Mouse (Mus musculus) adrenal gland, postnatal 14 days (tissue): ENCODE results near the gene Pcdh18. TPM values are rescaled to one million over a fixed set of nuclear protein-coding genes. Genes with fewer than 3 reads are reported as not detected.

Experiments
- DNase-seq: peaks from one replicate; pipeline ENCODE4 v3.0.0; 2021; ENCODE audit warnings: mixed read lengths
- long read RNA-seq, 2 experiments: library from polyadenylated mRNA; stranded (forward); transcript quantifications; one replicate each; pipeline ENCODE4 v2.0.0; 2021
- total RNA-seq: library from RNA; stranded (reverse); gene quantifications from 2 replicates; pipeline ENCODE4 v1.2.3, GENCODE M21; 2021

Pcdh18 gene
- 10.5 and 10.6 TPM in 2 replicates for total RNA-seq
- long read RNA-seq, experiment 1, full-length matches to known transcripts, result 2 of 4 reads
- long read RNA-seq, experiment 1, partial matches to known transcripts, result 0 of 4 reads
- long read RNA-seq, experiment 1, other reads (novel, unspliced or antisense), result 2 of 4 reads
- long read RNA-seq, experiment 2, partial matches to known transcripts, result 0 of 3 reads
- long read RNA-seq, experiment 2, other reads (novel, unspliced or antisense), result 2 of 3 reads

DNA sequence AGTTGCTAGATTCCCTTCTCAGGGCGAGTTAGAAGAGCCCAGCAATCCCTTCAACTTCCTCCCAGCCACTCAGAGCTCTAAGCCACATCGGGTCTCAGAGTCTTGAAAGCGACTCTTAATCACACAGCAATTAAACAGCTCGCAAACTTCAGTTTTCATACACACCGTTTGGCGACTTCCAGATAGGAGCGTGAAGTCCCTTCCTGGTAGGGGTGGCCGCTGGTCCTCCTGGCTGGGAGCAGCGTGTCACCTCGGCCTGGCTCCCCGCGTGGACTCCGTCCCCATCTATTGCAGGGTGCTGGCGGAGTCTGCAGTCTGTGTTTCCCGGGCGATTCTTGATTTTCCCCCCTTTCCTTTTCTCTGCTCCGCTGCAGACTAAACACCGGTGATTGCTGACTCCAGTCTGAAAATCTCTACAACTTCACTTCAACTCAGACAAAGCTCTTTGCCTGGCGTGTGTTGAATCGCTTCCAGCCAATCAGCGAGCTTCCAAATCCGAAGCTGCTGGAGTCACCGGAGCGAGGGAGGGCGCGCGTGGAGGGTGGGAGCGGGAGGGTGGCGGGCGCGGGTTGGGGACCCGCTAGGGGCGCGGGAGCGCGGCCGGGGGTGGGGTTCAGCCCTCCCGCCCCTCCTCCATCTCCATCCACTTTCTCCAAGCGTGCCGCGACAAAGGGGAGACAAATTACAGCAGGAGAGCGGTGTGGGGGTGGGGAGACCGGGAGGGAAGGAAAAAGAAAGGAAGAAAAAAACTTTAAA, at the start of gene Pcdh18:
Gene Pcdh18, minus strand, starts transcription at position 456 of the 756 bp plus-strand sequence.
- DNase-seq, result peak; percentile 88

DNA sequence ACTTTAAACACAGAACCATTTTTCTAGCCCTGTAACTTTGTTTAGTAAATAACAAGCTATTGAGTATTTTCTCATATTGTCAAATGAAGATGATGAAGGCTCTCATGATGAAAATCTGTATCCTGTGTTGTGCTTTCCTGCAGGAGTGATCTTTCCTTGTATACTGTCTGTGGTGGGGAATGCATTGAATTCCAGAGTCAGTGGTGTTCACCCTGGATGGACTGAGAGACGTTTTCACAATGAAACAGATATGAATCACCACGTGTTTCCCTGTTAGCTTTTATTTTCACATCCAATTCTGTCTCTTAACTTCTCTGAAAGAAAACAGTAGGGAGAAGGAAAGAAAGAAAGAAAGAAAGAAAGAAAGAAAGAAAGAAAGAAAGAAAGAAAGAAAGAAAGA, 49.7 kb upstream of the Pcdh18 start:
- no peak for DNase-seq

DNA sequence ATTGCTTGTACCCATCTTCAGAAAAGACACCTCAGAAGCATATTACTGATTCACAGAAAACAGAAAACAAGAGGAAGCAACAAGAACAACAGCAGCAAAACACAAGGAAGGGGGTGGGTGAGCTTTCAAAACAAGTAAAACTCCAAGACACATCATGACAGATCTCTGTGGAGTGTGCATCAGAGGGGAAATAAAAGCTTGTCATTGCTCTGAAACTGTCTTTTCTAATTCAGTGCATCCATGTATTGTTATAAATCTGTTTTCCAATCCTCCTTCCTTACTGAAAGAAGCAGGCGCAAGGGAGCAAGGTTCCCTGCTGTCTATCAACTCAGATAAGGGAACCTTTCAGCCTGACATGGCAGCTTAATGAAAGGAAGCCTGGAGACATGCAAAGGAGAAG, 48.4 kb upstream of the Pcdh18 start:
- DNase-seq, result no peak

DNA sequence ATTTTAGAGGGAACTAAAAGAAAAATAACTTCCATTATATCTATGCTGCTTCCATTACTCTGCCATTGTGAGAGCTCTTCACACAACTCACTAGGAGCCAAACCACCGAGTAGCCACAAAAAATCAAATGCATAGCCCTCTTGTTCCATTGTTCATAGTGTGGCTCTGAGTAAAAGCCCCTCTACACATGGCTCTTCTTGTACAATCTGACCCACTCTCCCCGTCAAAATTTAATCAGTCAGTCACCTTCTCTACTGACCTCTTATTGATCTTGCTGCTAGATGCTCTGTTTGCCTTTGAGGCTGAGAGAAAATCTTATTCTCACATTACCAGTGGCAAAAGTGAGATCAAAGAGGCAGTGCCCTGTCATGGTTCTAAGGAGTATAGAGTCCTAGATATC, 31.2 kb upstream of the Pcdh18 start:
- DNase-seq, result no peak

DNA sequence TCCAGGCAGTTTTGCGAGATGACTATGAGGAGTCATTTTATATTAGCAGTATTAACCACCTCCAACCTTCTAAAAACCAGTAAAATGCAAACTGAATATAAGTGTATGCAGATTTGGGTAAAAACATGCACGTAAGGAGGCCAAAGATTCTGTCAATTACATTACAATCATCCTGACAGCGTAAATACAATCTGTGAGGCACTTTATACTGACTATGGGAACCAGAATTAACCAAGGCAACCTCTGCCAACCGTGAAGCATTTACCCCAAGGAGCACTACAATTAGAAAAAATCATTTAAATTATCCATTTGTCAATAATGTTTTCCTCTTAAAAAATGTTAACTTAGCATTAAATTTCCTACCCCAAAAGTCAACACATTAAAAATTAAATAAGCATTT, 30.6 kb upstream of the Pcdh18 start:
- DNase-seq, result no peak

DNA sequence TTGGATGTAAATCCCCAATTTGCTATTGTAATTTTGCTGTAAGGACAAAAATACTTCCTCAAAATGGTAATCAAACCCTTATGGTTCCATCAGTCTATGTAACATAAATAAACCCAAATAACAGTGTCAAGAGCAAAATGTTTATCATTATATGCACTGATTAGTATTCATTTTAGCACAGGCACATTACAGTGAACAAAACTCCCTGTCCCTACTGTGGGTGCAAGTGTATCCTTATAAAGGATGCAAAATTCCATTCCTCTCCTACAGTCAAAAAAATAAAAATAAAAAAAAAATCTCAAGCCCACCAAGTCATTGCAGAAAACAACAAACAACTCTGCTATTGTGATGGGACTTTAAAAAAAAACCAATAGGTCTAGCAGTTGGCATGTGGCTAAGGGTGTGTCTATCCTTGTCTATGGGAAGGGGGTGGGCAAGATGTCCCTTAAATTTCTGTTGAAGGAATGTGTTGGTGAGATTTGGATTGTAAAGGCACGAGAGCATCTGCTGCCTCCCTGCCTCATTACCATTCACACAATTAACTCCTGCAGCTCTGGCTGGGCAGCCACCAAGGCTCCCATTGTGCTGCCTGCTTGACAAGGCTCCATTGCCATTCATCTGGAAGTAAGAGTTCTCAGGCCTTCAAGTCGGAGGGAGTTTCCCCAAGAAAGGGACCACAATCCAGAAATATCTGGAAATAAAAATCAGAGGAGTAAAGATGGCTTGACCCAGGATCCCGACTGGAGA, 12.0 kb upstream of the Pcdh18 start:
- DNase-seq, result no peak

DNA sequence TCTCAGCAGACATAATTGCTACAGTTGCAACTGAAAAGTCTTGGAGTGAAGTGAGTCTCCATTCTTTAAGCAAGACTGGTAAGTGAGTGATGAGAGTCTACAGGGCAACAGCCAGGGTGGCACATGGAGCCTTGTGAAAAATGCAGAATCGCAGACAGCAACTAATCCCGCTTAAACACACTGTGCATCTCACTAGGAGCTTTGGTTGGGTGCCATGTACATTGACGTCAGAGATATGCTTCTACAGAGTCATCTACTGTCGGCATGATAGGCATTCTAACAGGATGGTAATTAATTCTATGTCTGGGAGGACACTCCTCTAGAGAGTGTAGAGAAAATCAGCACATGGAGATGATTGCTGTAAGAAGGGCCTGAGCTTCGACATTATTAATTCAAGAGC, 5.6 kb upstream of the Pcdh18 start:
- no peak for DNase-seq

DNA sequence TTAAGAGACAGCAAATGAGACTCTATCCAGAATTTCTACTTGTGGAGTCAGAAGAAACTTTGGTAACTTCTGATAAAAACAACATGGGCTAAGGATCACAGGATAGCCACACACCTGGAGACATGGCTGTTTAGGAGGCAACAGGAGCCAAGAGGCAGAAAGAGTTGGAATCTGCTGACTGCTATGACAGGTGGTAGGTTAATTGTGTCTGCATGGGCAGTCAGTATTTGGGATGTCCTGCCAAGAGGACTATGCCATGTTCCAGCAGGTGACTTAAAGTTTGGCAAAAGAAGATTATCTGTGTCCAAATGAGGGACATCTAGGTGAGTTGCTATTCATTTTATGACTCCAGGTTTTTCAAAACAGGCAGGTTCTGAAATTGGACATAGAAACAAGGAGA, 4.8 kb upstream of the Pcdh18 start:
- no peak for DNase-seq

DNA sequence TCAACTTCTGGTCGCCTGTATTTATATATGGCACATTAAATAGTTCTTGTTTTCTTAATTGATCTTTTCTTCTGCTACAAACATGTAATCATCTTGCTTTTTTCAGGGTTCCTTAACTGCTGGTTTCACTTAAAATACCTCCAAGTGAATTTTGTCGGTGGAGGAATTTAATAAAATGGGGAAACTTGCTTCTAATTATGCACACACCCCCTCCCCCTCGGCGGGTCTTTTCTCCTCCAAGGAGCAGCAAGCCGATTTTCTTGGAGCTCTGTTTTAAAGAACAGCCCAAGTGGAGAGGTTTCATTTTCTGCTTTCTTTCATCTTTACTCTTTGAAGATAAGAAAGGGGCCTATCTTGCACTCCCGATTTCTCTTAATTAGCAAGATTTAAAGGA, 498 bp upstream of the Pcdh18 start:
- DNase-seq, result peak; percentile 22

DNA sequence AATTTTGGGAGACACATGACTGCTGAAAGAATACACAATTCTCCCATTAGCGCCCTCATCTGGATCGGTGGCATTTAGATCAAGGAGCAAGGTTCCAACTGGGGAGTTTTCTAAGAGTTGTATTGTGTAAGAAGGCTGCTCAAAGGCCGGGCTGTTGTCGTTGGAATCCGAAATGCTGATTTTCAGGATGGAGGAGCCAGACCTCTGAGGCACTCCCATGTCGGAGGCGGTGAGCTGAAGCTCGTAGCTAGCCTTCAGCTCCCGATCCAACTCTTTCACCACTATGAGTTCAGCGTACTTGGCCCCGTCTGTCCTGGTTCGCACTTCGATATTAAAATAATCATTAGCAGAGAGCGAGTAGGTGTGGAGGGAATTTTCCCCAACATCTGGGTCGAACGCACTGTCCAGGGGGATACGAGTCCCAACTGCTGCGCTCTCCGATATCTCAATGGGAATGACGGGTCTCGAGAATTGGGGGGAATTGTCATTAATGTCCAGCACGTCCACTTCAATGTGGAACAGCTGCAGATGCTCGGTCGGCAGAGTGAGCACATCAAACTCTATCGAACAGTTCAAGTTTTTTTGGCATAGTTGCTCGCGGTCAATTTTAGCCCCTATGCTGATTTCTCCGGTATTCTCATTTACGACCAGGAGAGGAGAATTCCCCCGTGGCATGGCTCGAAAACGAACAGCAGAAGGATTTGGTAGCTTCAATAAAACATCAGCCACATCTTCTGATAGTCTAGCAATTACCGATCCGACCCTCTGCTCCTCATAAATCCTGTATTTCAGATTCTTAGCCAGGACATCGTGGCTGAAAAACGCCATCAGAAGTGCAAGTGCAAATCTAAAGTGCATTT, 909 bp downstream of the Pcdh18 start:
- peak; percentile 37 for DNase-seq

DNA sequence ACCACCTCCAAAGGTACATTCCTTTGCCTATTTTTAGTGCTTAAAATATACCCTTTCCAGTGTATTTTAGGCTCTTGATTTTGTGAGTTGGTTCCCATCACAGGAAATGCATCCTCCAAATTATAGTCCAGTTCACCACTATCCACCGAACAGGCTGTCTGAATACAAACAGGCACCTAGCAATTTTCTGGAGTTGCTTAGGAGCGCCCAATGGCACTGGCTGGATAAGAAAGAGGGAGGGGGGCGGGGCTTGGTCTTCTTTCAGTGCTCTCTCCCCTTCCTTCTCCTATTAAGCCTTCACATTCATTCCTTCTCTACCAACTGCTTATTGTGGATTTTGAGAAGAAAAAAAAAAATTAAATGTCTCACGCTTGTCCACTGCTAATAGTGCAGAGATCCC, 4.4 kb downstream of the Pcdh18 start:
- DNase-seq, result no peak

DNA sequence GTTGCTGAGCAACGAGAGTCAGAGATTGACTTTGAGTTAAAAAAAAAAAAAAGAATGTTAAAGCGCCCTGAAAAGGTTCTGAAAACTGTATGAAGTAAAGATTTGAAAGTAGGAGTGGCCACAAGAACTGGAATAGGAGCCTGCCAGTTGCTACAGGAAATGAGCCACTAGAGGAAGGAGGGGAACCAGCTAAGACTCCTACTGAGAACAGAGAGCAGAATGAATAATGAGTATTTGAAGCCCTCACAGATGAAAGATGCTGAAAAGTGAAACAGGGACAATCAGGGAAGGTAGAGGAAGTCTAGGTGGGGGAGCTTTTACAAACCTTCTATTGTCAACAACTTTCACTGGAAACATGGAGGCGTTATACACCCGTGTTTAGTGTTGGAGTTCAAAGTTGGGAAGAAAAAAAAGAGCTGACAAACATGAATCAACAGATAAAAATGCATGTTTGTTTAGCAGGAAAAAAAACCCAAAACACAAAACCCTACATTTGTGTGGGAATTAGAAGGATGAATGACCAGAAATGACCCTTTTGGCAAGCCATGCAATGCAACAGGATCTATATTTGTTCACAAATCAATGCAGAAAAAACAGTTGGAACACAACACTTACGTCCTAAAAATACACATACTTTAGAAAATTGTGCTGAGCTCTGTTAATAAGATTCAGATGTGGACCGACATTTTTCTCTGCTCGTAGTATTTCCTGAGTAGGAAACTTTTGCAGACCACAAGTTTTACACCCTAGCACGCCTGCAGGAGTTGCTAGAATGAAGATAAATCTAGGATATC, 7.4 kb downstream of the Pcdh18 start:
- no peak for DNase-seq

DNA sequence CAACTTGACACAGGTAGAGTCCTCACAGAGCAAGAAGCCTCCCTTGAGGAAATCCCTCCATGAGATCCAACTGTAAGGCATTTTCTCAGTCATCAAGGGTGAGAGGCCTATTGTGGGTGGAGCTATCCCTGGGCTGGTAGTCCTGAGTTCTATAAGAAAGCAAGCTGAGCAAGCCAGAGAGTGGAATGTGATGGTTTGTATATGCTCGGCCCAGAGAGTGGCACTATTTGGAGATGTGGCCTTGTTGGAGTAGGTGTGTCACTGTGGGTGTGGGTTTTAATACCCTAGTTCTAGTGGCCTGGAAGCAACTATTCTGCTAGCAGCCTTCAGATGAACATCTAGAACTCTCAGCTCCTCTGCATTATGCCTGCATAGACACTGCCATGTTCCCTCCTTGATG, 9.1 kb downstream of the Pcdh18 start:
- no peak for DNase-seq

DNA sequence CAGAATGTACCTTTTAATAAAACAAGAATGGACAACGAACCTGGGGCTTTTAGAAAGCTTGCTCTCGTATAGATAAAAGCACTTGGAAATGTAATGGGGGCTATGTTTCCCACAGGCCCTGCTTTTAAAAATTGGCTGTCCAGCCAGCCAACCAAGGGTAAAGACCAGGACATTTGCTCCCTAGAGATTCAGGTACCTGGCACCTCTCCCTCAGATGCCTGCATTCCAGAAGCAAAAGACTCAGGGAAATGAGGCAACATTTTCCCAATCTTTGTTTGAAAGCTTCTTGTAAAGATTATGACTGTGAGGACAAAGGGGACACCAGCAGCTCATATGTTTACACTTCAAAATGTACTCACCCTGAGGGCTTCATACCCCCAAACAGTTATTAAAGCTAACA, 18.1 kb downstream of the Pcdh18 start:
- DNase-seq, result no peak

DNA sequence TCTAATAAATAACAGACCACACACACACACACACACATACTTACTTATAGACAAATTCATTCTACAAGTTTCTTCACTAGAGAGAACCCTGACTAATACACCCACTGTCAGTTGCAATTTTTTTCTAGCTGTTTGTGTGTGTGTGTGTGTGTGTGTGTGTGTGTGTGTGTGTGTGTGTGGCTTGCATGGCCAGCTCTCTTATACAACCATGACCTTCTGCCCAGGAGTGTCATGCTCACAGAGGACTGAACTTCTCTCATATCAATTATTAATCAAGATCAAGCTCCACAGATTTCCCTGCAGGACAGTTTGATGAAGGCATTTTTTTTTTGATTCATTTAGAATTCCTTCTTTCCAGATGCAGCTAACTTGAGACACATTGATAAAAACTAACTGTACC, 18.6 kb downstream of the Pcdh18 start:
- DNase-seq, result no peak

DNA sequence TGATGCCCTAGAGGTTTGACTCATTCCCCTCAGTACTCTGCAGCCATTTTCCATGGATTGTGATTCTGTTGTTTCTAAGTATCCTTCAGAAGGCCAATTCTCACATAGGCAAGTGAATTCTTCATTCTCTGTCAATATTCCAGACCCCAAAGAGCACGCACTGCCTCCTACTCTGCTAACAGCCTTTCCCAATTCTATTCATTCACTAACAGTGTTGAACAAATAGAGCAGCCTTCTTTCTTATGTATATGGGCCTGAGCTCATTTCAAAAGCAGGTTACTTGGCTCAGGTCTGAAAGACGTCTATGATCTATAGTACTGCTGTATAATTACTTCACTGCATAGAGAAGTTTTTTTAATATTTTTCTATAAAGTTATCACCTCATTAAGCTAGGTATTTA, 50.6 kb downstream of the Pcdh18 start:
- DNase-seq, result no peak

DNA sequence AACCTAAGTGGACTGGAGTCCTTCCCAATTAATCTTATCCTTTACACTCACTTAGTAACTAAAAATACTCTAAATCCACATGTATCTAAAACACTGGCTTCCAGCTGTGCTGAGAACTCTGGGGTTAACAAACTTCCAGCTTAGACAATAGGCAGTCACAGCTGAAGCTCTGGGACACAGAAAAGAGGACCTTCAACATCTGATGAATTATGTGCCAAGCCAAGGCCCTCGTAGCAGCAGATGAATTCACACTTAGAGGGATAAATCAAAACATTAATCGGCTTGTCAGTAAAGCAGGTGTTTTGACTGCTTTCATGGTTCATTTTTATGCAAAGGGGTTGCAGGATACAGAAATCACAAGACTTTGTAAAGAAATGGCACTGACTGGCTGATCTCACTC, 57.2 kb downstream of the Pcdh18 start:
- DNase-seq, result no peak
